Mouse (Mus musculus): ENCODE results near the gene Fgf5. TPM values are rescaled to one million over a fixed set of nuclear protein-coding genes. Genes with fewer than 3 reads are reported as not detected.

Fgf5 gene
- polyA plus RNA-seq (2015; fragmentation: Nextera tagmentation; extraction: Ambion mirVana) = 0.60 and 0.82 TPM in 2 replicates

GRCm38 (mm10) chr5:98253838-98254821, at the start of gene Fgf5:
Gene Fgf5, plus strand, starts transcription at chr5:98254184.
- ATAC-seq (ENCODE audit: extremely low read depth, insufficient number of reproducible peaks, low FRiP score, low TSS enrichment) = peak; percentile 58; the same call in 1 of the 2 replicates
- H3K36me3 ChIP-seq = no peaks in the 10 kb centered on the region
- WGBS = under 1% methylated on average over 80 of the region's 80 CpGs
- H3K27ac ChIP-seq (replicated peaks) = no peak within 1 kb of the TSS; the same call in 1 of the 2 replicates
- H3K4me1 ChIP-seq = peaks cover 18% of the 10 kb centered on the region
- peaks cover 78% of the 10 kb centered on the region for H3K27me3 ChIP-seq (replicated peaks)
- H3K9me3 ChIP-seq = no peaks in the 10 kb centered on the region
- peak within 1 kb of the TSS; percentile 83 for H3K9ac ChIP-seq
- H3K4me3 ChIP-seq = peak within 1 kb of the TSS; percentile 73
- peak within 1 kb of the TSS; percentile 98 for H3K4me2 ChIP-seq

DNA sequence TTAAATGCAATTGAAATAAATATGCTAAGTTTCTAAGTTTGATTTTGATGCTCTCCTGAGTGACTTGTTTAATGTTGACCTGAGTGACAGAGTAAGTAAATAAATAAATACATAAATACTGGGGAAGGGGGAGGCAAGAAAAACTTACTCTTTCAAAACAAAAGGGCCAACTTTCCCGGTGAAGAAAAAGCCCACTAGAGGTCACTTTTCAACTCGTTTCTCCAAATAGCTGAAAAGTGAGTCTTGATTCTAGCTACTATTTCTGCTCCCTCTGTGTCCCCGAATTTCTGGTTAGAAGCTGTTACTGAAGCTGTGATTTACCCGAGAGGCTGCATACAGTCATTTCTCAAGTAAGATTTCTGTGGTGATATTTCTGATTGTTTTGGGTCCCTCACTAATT, 41.5 kb upstream of the Fgf5 start:
- Histone ChIP-seq H3K4me3 (no peak overlapping the region), H3K27me3 (replicated peaks) (no peaks in the 10 kb centered on the region), H3K9ac (no peak overlapping the region), H3K4me2 (no peak overlapping the region), H3K27ac (replicated peaks) (no peak overlapping the region), H3K4me1 (no peaks in the 10 kb centered on the region), H3K36me3 (no peaks in the 10 kb centered on the region), H3K9me3 (no peaks in the 10 kb centered on the region)
- ATAC-seq (ENCODE audit: extremely low read depth, insufficient number of reproducible peaks, low FRiP score, low TSS enrichment) = no peak
- WGBS = 56% methylated on average over 4 of the region's 4 CpGs

DNA sequence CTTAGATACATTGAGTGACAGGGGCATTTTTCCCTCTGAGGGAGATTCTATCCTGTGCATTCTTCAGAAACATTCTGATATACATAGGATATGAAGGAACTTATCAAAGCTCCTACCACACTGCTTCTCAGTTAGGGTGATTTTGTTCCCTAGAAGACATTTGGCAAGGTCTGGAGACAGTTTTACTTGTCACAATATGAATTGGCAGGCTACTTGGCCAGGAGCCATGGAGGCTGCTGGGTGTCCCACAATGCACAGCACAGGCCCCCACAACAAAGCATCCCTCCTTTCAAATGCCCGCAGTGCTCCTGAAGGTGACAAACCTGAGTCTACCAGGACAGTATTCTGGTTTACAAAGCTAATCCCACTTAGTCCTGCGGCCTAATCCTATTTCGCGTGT, 32.0 kb upstream of the Fgf5 start:
- H3K4me1 ChIP-seq = peaks cover 4% of the 10 kb centered on the region
- no peak overlapping the region for H3K4me3 ChIP-seq
- no peaks in the 10 kb centered on the region for H3K9me3 ChIP-seq
- H3K9ac ChIP-seq = no peak overlapping the region
- no peaks in the 10 kb centered on the region for H3K36me3 ChIP-seq
- 73% methylated on average over 4 of the region's 4 CpGs for WGBS
- no peak overlapping the region for H3K27ac ChIP-seq (replicated peaks)
- H3K27me3 ChIP-seq (replicated peaks) = no peaks in the 10 kb centered on the region
- no peak for ATAC-seq (ENCODE audit: extremely low read depth, insufficient number of reproducible peaks, low FRiP score, low TSS enrichment)
- H3K4me2 ChIP-seq = no peak overlapping the region

DNA sequence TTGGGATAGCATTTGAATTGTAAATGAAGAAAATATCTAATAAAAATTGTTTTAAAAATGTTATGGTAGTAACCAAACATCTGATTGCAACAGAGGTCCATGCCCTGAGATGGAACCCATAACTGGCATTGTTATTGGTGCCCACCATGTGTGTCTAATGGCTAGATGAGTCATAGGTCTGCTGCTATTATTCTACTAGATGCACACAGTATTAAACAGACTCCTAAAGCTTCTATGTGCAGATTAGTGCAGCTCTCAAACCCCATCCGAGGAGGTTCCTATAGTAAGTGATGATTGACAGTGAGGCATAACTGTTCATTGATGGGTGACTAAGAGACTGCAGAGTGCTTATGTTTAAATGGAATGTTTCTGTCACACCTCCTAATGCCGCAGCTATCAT, 27.3 kb upstream of the Fgf5 start:
- Histone ChIP-seq H3K36me3 (no peaks in the 10 kb centered on the region), H3K27me3 (replicated peaks) (no peaks in the 10 kb centered on the region), H3K4me2 (no peak overlapping the region), H3K9me3 (no peaks in the 10 kb centered on the region), H3K4me1 (no peaks in the 10 kb centered on the region), H3K9ac (no peak overlapping the region), H3K27ac (replicated peaks) (no peak overlapping the region), H3K4me3 (no peak overlapping the region)
- 54% methylated on average over 2 of the region's 2 CpGs for WGBS
- no peak for ATAC-seq (ENCODE audit: extremely low read depth, insufficient number of reproducible peaks, low FRiP score, low TSS enrichment)

- no peaks in the 10 kb centered on the region for H3K27me3 ChIP-seq (replicated peaks)
- no peak overlapping the region for H3K27ac ChIP-seq (replicated peaks)
- H3K9ac ChIP-seq = no peak overlapping the region
- no peak for ATAC-seq (ENCODE audit: extremely low read depth, insufficient number of reproducible peaks, low FRiP score, low TSS enrichment)
- no peaks in the 10 kb centered on the region for H3K9me3 ChIP-seq
- no peaks in the 10 kb centered on the region for H3K36me3 ChIP-seq
- H3K4me2 ChIP-seq = no peak overlapping the region
- H3K4me1 ChIP-seq = no peaks in the 10 kb centered on the region
- 75% methylated on average over 6 of the region's 6 CpGs for WGBS
- H3K4me3 ChIP-seq = no peak overlapping the region
Observed at GRCm38 (mm10) chr5:98229456-98229855, 24.5 kb upstream of the Fgf5 start.

- no peak overlapping the region for H3K27ac ChIP-seq (replicated peaks)
- no peak overlapping the region for H3K4me2 ChIP-seq
- H3K27me3 ChIP-seq (replicated peaks) = no peaks in the 10 kb centered on the region
- ATAC-seq (ENCODE audit: extremely low read depth, insufficient number of reproducible peaks, low FRiP score, low TSS enrichment) = no peak
- H3K4me1 ChIP-seq = no peaks in the 10 kb centered on the region
- H3K36me3 ChIP-seq = no peaks in the 10 kb centered on the region
- 73% methylated on average over 6 of the region's 6 CpGs for WGBS
- H3K9ac ChIP-seq = no peak overlapping the region
- no peak overlapping the region for H3K4me3 ChIP-seq
- no peaks in the 10 kb centered on the region for H3K9me3 ChIP-seq
Observed at GRCm38 (mm10) chr5:98238466-98238865, 15.5 kb upstream of the Fgf5 start.

- H3K36me3 ChIP-seq = no peaks in the 10 kb centered on the region
- H3K9me3 ChIP-seq = no peaks in the 10 kb centered on the region
- no peaks in the 10 kb centered on the region for H3K4me1 ChIP-seq
- H3K4me3 ChIP-seq = no peak overlapping the region
- H3K27ac ChIP-seq (replicated peaks) = no peak overlapping the region
- 91% methylated on average over 12 of the region's 12 CpGs for WGBS
- no peak overlapping the region for H3K9ac ChIP-seq
- no peaks in the 10 kb centered on the region for H3K27me3 ChIP-seq (replicated peaks)
- no peak for ATAC-seq (ENCODE audit: extremely low read depth, insufficient number of reproducible peaks, low FRiP score, low TSS enrichment)
- H3K4me2 ChIP-seq = no peak overlapping the region
Observed at GRCm38 (mm10) chr5:98241322-98241829, 12.6 kb upstream of the Fgf5 start.

- no peak for ATAC-seq (ENCODE audit: extremely low read depth, insufficient number of reproducible peaks, low FRiP score, low TSS enrichment)
- 41% methylated on average over 8 of the region's 8 CpGs for whole genome bisulfite sequencing
- H3K27me3 ChIP-seq (replicated peaks) = peaks cover 20% of the 10 kb centered on the region
- no peaks in the 10 kb centered on the region for H3K4me1 ChIP-seq
- H3K36me3 ChIP-seq = no peaks in the 10 kb centered on the region
- no peak overlapping the region for H3K9ac ChIP-seq
- H3K9me3 ChIP-seq = no peaks in the 10 kb centered on the region
- no peak overlapping the region for H3K4me2 ChIP-seq
- H3K4me3 ChIP-seq = no peak overlapping the region
- H3K27ac ChIP-seq (replicated peaks) = no peak overlapping the region
Observed at GRCm38 (mm10) chr5:98245303-98245702, 8.7 kb upstream of the Fgf5 start.

- no peak for ATAC-seq (ENCODE audit: extremely low read depth, insufficient number of reproducible peaks, low FRiP score, low TSS enrichment)
- Histone ChIP-seq H3K9me3 (no peaks in the 10 kb centered on the region), H3K36me3 (no peaks in the 10 kb centered on the region), H3K4me1 (no peaks in the 10 kb centered on the region), H3K27me3 (replicated peaks) (peaks cover 26% of the 10 kb centered on the region), H3K27ac (replicated peaks) (no peak overlapping the region), H3K4me2 (no peak overlapping the region), H3K9ac (no peak overlapping the region), H3K4me3 (no peak overlapping the region)
- WGBS = 26% methylated on average over 4 of the region's 4 CpGs
Observed at GRCm38 (mm10) chr5:98245976-98246375, 8.0 kb upstream of the Fgf5 start.

GRCm38 (mm10) chr5:98246826-98247225, 7.2 kb upstream of the Fgf5 start:
- Histone ChIP-seq H3K4me3 (no peak overlapping the region), H3K4me2 (no peak overlapping the region), H3K9ac (no peak overlapping the region), H3K27me3 (replicated peaks) (peaks cover 32% of the 10 kb centered on the region), H3K27ac (replicated peaks) (no peak overlapping the region), H3K36me3 (no peaks in the 10 kb centered on the region), H3K4me1 (no peaks in the 10 kb centered on the region), H3K9me3 (no peaks in the 10 kb centered on the region)
- 74% methylated on average over 7 of the region's 7 CpGs for WGBS
- ATAC-seq (ENCODE audit: extremely low read depth, insufficient number of reproducible peaks, low FRiP score, low TSS enrichment) = no peak

- WGBS = 39% methylated on average over 2 of the region's 2 CpGs
- ATAC-seq (ENCODE audit: extremely low read depth, insufficient number of reproducible peaks, low FRiP score, low TSS enrichment) = no peak
- no peak overlapping the region for H3K27ac ChIP-seq (replicated peaks)
Observed at GRCm38 (mm10) chr5:98247516-98247915, 6.5 kb upstream of the Fgf5 start.

More at GRCm38 (mm10) chr5:98247516-98247915, 6.5 kb upstream of the Fgf5 start:
- Histone ChIP-seq H3K4me1 (no peaks in the 10 kb centered on the region), H3K36me3 (no peaks in the 10 kb centered on the region), H3K9ac (no peak overlapping the region), H3K4me3 (no peak overlapping the region), H3K9me3 (no peaks in the 10 kb centered on the region), H3K27me3 (replicated peaks) (peaks cover 37% of the 10 kb centered on the region), H3K4me2 (no peak overlapping the region)
